Mouse (Mus musculus): ENCODE measurements around the gene Otulin.

The Otulin gene

DNA sequence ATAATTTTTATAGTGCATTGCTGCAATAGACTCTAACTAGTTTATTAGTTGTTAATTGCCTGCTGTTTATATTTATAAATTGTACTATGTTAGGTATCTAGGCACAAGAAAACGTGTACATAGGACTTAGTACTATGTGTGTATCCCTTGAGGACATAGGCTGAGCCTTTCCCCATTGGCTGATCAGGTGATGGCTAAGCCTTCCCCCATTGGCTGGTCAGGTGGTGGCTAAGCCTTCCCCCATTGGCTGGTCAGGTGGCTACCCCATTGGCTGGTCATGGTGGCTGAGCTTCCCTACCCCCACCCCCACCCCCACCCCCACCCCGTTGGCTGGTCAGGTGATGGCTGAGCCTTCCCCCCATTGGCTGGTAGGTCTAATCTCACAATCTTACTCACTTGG lies 50.6 kb downstream of the Otulin start:
- DNase-seq (ENCODE audit: low spot score) = no peak

DNA sequence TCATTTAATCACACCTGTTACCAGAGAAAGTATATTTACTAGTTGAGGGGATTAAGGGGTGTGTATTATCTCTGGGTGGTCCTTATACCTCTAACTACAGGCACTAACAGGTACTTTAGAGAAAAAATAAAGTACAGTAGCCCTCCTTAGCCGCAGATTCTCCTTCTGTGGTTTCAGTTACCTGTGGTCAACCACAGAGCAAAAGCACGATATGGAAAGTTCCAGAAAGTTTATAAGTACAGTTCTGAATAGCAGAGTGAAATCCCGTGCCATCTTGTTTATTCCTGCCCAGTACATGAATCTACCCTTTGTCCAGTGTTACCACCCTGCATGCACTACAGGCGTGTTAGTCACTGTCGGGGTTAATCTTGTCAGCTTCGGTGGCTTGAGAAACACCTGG lies 51.6 kb downstream of the Otulin start:
- no peak for DNase-seq (ENCODE audit: low spot score)

DNA sequence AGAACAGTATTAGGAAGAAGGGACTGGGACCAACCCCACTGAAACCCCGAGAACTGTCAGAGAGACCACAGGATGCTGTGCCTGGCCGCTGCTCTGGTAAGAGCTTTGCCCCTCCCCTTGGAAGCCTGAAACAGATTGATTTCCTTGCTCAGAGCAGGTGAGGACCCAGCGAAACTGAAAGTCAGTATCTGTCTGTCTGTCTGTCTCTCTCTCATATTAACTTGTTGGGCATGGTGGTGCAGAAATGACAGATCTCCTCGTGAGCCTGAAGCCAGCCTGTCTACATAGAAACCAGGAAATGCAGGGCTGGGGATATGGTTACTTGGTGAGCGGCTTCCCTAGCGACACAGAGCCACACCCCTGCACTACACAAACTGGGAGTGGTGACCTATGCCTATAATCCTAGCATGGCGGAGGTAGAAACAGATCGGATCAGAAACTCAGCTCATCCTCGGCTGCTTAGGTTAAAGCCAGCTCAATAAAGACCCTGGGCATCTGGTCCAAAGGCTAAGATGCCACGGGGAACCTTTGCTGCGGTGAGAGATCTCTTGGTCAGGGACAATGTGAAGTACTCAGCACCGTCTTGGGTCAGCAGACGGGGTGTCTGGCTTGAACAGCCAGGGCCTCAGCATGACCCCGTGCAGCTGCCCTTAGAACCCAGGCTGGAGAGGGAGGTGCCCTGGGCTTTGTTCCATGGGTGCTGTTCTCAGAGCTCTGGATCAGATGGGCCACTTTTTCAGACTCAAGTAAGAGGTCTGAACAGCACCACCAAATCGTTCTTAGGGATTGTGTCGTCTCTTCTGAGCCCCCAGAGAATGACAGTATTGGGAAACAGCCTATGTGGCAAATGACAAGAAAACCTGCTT lies 52.3 kb downstream of the Otulin start:
- DNase-seq (ENCODE audit: low spot score) = no peak

DNA sequence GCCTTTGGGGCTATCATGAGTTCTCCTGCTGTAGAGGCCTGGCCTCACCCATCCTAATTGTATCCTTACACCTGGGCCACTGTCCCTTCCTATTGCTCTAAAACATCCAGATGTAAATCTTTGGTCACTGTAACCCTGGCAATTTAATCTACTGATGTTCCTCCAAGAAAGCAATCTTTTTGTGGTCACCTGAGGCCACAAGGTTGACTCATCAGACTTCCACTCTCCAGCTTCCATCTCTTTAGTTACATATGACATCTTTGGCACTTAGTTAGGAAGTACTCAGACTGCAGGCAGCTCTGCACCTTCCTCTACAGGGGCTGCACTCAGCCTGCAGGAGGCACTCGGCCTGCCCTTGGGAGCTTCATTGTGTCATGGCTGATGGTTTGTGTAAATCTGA lies 53.6 kb downstream of the Otulin start:
- DNase-seq (ENCODE audit: low spot score) = no peak

DNA sequence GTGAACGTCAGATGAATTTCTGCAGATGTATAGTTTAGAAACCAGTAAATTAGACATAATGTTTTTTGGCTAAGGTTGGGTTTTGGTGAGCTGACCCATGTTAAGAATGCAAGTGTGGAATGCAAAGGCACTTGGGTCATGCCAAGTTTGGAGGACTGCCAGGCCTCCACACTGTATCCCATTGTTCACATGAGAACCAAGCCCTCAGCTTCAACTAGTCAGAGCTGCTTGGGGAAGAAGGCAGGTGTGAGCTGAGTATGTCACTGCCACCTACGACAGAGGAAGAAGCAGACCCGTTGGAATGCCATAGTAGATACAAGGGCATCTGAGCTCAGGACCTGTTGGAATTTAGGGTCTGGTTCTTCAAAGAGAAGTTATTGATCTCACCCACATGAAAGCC lies 54.6 kb downstream of the Otulin start:
- no peak for DNase-seq (ENCODE audit: low spot score)

DNA sequence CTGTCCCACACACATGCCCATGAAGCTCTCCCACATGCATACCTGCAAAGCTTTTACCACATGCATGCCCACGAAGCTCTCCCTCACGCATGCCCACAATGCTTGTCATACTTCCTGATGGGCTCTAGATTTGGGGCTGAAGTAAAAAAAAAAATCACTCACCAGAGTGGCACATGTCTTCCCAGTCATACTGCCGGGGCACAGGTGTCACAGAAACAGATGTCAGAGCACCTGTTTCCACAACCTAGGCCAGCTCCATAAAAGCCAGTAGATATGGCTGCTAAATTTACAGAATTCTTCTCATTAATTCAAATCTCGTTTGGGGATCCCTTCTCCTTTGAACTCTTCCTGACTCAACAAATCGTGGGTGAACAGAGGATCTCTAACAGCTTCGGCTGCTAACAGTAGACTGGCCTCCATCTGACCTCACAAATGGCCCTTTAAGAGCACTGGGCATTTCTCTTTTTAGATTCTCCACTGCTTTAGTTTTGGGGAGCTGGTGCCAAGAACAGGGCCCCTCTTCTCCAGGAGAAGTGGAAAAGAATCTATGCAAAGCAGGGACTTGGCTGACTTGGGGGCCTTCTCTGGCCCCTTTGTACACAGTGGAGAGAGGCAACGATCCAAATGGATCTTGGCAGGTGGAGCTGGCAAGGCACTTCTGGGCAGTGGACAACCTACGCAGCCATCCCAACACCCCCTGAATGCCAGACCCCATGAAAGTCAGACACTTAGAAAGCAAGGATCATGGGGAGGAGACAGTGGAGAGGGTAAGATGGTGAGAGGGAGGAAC lies 55.3 kb downstream of the Otulin start:
- DNase-seq (ENCODE audit: low spot score) = no peak

DNA sequence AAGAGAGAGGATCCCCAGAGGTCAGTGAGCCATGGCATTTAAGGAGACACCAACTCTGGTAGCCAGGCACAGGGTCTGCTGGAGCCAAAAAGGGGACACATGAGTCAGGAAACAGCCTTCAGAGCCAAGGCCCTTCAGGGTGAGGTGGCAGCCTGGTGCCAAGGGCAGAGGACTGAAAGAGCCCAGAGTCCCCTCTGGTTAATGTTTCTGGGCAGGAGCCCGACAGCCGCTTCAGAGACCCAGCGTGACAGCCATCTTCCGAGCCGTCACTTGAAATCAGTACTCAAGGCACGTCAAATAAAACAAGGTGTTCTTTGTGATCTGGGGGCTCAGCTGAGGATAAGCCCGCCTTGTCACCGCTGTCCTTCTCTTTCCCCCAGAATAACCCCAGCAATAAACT lies 59.3 kb downstream of the Otulin start:
- DNase-seq (ENCODE audit: low spot score) = no peak

DNA sequence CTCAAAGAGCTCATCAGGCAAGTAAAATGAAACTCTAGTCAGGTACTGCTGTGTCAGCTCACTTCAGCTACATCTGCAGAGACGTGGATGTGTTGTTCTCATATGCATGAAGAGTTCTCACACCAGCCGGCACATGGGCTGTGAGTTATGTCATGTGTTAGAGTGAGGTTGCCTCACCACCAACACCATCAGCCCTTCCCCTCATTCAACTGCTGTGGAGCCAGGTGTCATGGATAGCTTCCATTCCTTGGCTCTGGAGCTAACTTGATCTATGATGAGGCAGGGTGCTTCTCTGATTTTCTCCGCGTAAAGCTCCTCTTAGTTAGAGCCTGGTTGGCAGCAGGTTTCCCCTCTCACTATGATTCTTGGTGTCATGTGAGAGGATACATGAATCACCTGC lies 60.1 kb downstream of the Otulin start:
- DNase-seq (ENCODE audit: low spot score) = no peak

DNA sequence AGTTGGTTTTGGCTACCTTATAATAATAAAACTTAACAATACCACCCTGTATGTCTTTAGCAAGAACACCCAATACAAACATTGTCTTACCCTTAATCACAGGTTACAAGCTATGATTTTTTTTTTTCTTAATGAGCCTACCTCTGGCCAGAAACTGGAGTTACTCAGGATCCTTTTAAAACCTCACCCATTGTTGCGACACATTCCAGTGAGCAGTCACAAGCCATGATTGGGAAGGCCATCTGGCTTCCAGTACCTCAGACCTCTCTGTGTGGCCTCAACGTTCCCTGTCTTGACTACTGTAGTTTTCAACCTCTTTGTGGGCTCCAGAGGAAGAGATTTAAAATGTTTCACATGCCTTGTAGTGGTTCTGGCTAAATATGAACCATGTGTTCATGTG lies 60.6 kb downstream of the Otulin start:
- DNase-seq (ENCODE audit: low spot score) = no peak

DNA sequence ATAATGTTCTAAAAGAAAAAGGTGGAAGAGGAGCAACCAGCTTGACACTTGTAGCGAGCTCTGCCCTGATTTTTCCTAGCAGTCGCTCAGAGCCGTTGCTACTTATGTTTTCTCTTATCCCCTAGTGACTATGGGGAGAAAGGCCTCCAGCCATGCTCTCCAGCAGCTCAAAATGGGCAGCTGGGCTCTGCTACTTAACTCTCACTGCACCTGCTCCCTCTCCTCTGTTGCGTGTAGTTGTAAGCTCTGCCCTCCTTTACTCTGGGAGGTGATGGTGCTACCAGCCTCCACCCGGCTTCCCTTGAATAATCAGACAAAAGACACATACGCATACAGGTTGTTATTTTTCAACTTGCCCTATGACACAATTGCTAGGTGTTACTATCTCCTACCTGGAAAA lies 62.1 kb downstream of the Otulin start:
- no peak for DNase-seq (ENCODE audit: low spot score)

DNA sequence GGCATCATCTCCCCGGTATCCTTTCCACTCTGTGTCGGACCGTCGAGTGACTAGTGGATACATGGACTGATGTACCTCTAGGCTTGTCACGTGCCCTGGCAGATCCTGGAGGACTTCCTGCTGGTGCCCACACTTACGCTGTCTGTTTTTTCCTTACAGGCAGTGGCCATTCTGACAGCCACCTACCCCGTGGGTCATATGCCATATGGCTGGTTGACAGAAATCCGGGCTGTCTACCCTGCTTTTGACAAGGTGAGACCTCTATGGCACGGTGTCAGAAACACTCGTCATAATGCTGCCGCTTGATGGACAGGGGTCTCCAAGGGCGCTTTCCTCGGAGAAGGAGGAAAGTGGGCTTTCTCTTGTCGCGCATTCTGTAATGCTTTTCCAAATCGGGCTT lies 63.1 kb downstream of the Otulin start:
- no peak for DNase-seq (ENCODE audit: low spot score)

DNA sequence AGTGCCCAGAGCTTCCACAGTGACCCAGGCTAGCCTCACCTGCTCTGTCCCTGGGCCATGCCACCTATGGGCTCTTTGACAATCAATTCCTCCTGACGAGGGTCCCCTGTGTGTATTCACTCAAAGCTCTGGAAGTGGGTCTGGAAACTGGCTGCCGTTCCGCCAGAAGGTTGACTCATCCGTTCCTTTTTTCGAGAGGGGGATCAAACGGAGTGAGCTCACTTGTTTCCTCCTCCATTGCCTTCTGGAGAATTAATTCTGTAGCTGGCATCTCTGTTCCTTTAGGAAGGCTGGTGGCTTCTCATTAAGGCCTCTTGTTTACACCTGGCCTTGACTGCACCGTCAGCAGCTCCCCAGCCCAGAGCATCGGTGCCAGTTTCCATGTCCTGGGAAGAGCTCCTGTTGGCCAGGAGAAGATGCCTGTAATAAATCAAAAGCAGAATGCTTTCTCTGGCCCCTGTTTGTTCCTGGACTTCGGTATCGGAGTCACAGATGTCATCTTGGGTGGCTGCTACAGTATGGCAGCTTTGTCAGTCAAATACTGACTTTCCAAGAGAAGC lies 64.8 kb downstream of the Otulin start:
- no peak for DNase-seq (ENCODE audit: low spot score)

DNA sequence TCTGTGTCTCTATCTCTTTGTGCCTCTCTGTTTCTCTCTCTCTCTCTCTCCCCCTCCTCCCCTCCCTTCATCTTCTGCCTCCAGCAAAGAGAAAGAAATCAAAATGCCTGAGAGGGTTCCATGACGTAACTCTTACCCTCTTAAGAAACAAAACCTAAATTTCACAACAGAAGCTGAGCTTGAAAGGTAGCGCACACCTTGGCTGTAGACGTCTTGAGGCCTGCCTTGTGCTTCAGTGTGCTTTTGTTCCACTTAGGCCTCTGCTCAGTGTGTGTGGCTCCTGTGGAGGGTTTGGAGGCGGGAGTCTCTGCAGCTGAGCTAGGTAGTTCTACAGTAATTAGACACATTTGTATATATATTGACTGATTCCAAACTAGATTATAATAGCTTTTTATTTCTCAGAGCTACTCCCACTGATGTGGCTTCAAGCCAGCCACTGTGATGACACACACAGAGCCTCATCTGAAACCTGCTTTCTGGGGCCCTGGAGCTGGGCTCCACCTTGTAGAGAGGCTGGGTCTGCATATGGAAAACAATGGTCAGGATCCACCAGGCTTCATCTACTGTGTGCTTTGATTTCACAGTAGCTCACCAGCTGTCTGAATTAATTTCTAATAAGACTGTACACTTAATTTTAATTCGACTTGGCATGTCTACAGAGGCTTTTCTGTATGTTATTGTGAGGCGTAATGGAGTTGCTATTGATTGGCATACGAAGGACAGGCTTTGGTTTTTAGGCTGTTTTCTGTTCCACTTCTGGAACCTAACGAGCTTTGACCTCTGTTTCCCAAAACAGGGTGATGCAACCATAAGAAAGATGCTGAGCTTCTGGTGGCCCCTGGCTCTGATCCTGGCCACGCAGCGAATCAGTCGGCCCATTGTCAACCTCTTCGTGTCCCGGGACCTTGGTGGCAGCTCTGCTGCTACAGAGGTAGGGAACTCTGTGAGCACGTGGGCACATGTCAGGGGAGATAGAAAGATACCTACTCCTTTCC lies 66.1 kb downstream of the Otulin start:
- DNase-seq (ENCODE audit: low spot score) = no peak

DNA sequence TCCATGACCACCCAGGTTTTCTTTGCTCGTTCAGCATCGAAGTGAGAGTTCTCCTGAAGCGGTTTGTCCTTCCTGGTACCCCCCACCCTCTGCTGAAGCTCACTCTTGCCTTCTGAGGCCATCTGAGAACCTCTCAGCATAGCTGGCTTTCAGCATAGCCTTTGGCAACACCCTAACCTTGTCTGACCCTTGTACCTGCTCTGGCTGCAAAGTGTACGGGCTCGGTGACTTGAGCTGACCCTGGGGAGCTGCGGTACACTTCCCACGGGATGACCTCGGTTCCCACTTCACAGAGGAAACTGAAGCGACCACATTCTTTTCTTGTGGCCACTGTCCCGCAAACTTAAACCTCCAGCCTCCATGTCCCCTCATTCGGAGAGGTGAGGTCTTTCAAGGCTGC lies 70.2 kb downstream of the Otulin start:
- DNase-seq (ENCODE audit: low spot score) = no peak

DNA sequence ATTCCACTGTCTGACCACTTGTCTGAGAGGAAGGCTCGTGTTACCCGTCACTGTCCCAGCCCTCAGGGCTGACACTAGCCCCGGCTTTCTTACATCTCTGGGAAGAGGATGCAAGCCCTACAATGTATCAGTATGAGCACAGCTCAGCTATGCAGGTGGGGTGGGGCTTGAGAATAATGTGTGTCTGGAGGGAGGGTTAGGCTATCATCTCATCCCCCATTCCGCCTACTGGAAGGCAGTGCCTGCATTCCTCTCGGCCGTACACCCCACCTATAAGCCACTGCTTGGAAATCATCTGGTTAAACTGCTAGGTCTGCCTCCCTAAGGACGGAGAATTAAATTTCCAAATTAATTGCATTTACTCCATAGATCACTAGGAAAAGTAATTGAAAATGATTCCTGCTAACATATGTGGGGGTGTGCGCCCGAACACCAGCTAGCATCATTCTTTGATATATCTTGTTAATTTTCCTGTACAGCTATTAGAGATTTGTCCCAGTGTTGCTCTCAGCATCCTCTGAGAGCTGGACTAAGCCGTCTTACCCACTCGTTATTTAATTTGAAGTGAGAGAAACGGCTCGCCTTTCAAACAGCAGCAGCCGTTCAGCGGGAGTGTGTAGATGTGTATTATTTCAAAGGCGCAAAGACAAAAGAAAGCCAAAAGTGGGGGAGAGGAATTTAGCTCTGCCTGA lies 71.9 kb downstream of the Otulin start:
- no peak for DNase-seq (ENCODE audit: low spot score)

DNA sequence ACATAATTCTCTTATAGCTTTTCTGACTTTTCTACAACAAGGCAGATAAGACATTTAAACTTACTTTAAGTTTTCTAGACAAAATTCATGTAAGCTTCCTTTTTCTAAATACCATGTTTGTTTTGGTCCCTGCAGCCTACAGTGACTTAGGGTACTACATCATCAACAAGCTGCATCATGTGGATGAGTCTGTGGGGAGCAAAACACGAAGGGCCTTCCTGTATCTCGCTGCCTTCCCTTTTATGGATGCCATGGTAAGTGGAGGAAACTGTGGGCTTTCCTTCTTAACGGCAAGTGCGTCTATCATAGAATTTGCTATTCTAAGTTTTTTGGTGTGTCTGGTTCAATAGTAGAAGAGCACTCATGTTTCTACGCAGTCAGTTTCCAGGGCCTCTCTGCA lies 76.9 kb downstream of the Otulin start:
- no peak for DNase-seq (ENCODE audit: low spot score)

DNA sequence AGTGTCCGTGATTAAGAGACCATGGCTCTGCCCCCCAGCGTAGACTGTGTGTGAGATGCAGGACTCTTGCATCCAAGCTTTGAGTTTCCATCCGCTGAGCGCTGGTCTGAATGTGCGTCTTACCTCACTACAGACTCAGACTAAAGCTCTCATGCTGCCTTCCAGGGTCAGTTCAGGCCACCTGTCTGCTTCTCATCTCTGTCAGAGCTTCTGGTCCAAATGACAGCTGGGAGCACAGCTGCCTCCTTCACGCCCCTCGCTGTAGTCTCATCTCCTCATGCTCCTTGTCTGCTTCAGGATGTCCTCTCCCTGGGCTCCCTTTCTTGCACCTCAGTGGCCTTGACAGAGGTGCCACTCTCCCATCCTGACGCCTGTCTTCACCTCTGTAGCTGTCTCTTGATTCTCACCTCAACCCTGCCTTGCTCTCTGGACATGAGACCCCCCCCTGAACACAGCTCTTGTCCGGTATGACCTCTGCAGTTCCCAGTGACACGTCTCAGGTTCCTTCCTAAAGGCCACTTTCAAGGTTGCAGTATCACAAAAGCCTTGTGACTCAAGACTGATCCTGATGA lies 78.3 kb downstream of the Otulin start:
- no peak for DNase-seq (ENCODE audit: low spot score)

DNA sequence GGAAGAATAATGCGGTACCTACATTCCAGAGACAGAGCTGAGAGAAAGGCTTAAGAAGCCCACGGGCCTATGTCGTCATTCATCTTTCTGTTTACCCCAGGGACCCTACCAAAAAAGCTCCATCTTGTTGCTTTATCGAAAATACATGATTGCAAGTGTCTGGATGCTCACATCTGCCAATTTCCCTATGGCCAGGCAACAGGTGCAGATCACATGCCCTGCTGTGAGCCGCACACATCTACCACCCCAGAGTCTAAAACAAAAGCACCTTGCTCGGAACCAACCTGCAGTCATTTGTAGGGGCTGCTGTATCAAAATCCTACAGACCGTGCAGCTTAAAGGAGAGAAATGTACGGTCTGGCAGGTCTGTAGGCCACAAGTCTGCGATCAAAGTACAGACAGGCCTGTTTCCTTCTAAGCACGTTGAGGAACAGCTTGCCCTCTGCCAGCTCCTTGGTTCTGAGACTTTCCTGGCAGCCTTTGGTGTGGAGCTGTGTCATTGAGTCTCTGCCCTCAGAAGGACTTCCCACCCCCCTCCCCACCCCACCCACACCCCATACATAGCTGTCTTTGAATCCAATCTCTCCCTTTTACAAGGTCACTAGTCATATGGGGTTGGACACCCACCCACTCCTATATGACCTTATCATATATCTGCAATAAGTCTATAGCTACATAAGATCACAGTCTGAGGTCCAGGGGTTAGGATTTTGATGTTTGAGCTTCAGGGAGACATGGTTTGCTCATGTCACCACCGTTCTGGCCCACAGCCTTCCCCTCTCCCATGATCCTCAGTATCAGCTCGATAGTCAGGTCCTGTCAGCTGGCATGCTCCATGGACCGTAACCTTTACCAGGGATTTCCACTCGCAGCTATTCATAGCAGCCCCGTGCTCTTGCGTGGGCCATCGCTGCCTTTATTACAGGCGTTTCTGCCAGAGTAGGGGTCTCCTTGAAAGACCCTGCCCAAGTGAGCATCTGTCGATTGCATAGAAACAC lies 79.1 kb downstream of the Otulin start:
- no peak for DNase-seq (ENCODE audit: low spot score)

DNA sequence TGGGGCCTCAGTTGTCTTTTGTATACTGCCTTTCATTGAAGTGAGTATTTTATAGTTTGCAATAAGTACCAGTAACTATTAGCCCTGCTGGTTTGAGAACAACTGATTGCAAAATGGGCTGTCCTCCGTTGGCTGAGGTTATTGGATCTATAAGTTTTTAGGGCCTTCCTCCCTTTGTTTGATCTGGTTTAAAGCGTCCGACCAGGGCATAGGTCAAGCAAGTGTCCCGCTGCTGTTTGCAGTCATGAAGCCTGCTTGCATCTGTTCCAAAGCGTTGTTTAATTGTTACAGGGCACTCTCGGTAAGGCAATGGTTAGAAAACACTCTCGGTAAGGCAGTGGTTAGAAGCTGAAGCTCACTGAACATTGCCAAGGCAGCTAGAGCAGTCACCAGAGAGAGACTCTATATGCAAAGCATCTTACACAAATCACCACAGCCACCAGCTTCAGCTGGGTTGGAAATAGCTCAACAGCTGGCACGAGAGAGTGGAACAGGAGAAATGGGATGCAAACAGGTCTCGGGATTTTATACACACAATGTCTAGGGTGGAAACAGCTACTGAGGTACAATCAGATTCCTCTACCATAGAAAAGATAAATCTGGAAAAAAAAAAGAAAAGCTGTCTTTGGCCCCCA lies 80.0 kb downstream of the Otulin start:
- DNase-seq (ENCODE audit: low spot score) = no peak
